Mouse (Mus musculus): ENCODE measurements at regions not wholly inside any gene's neighbourhood (a gene's known extent, or its start where the extent isn't known, plus 50 kb on each side); places are given as distances from the start of the nearest gene placed in this dataset.

GRCm38 (mm10) chr9:115665337-115666004, 243.8 kb upstream of the Gadl1 start:
- peak; percentile 27; the same call in 1 of the 2 replicates for ATAC-seq
- 28% methylated on average over 5 of the region's 5 CpGs for WGBS (ENCODE audit: insufficient replicate concordance)
- Histone ChIP-seq H3K4me3 (no peak overlapping the region), H3K9ac (no peak overlapping the region), H3K27me3 (replicated peaks) (no peaks in the 10 kb centered on the region), H3K4me1 (peaks cover 9% of the 10 kb centered on the region; the same call in 1 of the 2 replicates), H3K27ac (no peak overlapping the region), H3K4me2 (no peak overlapping the region), H3K36me3 (no peaks in the 10 kb centered on the region), H3K9me3 (replicated peaks) (no peaks in the 10 kb centered on the region)

- Histone ChIP-seq H3K9ac (no peak overlapping the region), H3K4me3 (no peak overlapping the region), H3K27me3 (replicated peaks) (no peaks in the 10 kb centered on the region), H3K4me1 (peaks cover 9% of the 10 kb centered on the region; the same call in 1 of the 2 replicates), H3K9me3 (replicated peaks) (no peaks in the 10 kb centered on the region), H3K27ac (no peak overlapping the region), H3K4me2 (no peak overlapping the region), H3K36me3 (no peaks in the 10 kb centered on the region)
- ATAC-seq = no peak
- WGBS (ENCODE audit: insufficient replicate concordance) = 67% methylated on average over 3 of the region's 3 CpGs
These were observed 242.7 kb upstream of the Gadl1 start for GRCm38 (mm10) chr9:115666530-115666929.

- H3K27me3 ChIP-seq (replicated peaks) = no peaks in the 10 kb centered on the region
- H3K4me1 ChIP-seq = peaks cover 12% of the 10 kb centered on the region
- 27% methylated on average over 9 of the region's 9 CpGs for WGBS (ENCODE audit: insufficient replicate concordance)
- no peak overlapping the region for H3K9ac ChIP-seq
- peak overlapping the region; percentile 12; the same call in 1 of the 2 replicates for H3K27ac ChIP-seq
- ATAC-seq = peak; percentile 61
- H3K36me3 ChIP-seq = no peaks in the 10 kb centered on the region
- H3K9me3 ChIP-seq (replicated peaks) = no peaks in the 10 kb centered on the region
- H3K4me3 ChIP-seq = no peak overlapping the region
- no peak overlapping the region for H3K4me2 ChIP-seq
These were observed 228.3 kb upstream of the Gadl1 start for GRCm38 (mm10) chr9:115680703-115681576.

DNA sequence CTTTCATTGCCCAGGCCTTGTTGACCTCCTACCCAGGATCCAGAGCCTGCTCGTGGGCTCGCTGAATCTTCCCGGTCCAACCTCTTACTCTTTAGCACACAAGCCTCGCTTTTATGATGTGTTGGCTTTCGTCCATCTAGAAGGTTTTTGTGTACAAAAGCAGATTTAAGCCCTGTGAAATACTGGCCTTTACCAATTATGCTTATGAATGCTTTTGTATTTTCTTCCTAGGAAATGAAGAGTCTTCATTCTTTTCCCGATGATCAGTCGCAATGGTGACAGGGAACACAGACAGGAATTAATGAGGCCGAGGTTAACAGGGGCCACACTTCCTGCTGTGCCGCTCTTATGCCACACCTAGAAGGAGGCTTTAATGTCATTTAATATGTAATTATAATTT, 227.4 kb upstream of the Gadl1 start:
- no peaks in the 10 kb centered on the region for H3K9me3 ChIP-seq (replicated peaks)
- 60% methylated on average over 9 of the region's 9 CpGs for WGBS (ENCODE audit: insufficient replicate concordance)
- no peak overlapping the region for H3K4me2 ChIP-seq
- no peak overlapping the region for H3K9ac ChIP-seq
- no peak for ATAC-seq
- peaks cover 12% of the 10 kb centered on the region for H3K4me1 ChIP-seq
- no peaks in the 10 kb centered on the region for H3K36me3 ChIP-seq
- no peak overlapping the region for H3K27ac ChIP-seq
- H3K27me3 ChIP-seq (replicated peaks) = no peaks in the 10 kb centered on the region
- H3K4me3 ChIP-seq = no peak overlapping the region

- no peak overlapping the region for H3K4me2 ChIP-seq
- peaks cover 12% of the 10 kb centered on the region for H3K4me1 ChIP-seq
- H3K27ac ChIP-seq = no peak overlapping the region
- H3K9ac ChIP-seq = no peak overlapping the region
- no peaks in the 10 kb centered on the region for H3K9me3 ChIP-seq (replicated peaks)
- H3K4me3 ChIP-seq = no peak overlapping the region
- no peaks in the 10 kb centered on the region for H3K36me3 ChIP-seq
- no peaks in the 10 kb centered on the region for H3K27me3 ChIP-seq (replicated peaks)
- ATAC-seq = no peak
These were observed 225.3 kb upstream of the Gadl1 start for GRCm38 (mm10) chr9:115683951-115684350.

GRCm38 (mm10) chr9:115686605-115687004, 222.7 kb upstream of the Gadl1 start:
- no peak for ATAC-seq
- Histone ChIP-seq H3K9me3 (replicated peaks) (no peaks in the 10 kb centered on the region), H3K9ac (no peak overlapping the region), H3K4me2 (no peak overlapping the region), H3K4me1 (no peaks in the 10 kb centered on the region), H3K27me3 (replicated peaks) (no peaks in the 10 kb centered on the region), H3K27ac (no peak overlapping the region), H3K36me3 (no peaks in the 10 kb centered on the region), H3K4me3 (no peak overlapping the region)
- 78% methylated on average over 5 of the region's 5 CpGs for WGBS (ENCODE audit: insufficient replicate concordance)

- H3K4me3 ChIP-seq = no peak overlapping the region
- no peak overlapping the region for H3K4me2 ChIP-seq
- 56% methylated on average over 2 of the region's 2 CpGs for WGBS (ENCODE audit: insufficient replicate concordance)
- no peaks in the 10 kb centered on the region for H3K4me1 ChIP-seq
- H3K27me3 ChIP-seq (replicated peaks) = no peaks in the 10 kb centered on the region
- ATAC-seq = no peak
- no peaks in the 10 kb centered on the region for H3K9me3 ChIP-seq (replicated peaks)
- no peak overlapping the region for H3K9ac ChIP-seq
- H3K36me3 ChIP-seq = no peaks in the 10 kb centered on the region
- H3K27ac ChIP-seq = no peak overlapping the region
These were observed 216.4 kb upstream of the Gadl1 start for GRCm38 (mm10) chr9:115692837-115693236.

- Histone ChIP-seq H3K4me3 (no peak overlapping the region), H3K9me3 (replicated peaks) (no peaks in the 10 kb centered on the region), H3K27me3 (replicated peaks) (no peaks in the 10 kb centered on the region), H3K27ac (no peak overlapping the region), H3K4me1 (peaks cover 13% of the 10 kb centered on the region; the same call in 1 of the 2 replicates), H3K9ac (no peak overlapping the region), H3K36me3 (no peaks in the 10 kb centered on the region), H3K4me2 (no peak overlapping the region)
- no peak for ATAC-seq
- WGBS (ENCODE audit: insufficient replicate concordance) = 77% methylated on average over 7 of the region's 7 CpGs
These were observed 205.5 kb upstream of the Gadl1 start for GRCm38 (mm10) chr9:115703791-115704190.

DNA sequence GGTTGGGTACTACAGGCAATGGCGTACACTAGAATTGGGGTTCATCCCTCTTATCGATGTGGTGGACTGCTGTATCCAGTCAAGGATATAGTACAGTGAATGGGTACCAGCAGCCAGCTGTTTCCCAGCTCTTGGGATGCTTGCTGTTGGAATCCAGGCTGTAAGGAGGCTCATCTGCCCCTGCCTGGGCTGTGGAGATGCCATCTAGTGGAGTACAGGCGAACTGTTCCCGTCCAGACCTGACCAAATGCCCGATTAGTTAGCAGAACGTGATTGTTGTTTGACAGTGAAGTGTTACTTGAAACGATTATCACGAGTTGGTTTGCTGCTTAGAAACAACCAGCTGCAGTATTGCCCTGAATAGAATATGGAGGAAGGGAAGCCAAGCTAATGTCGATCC, 205.0 kb upstream of the Gadl1 start:
- Histone ChIP-seq H3K27me3 (replicated peaks) (no peaks in the 10 kb centered on the region), H3K9me3 (replicated peaks) (no peaks in the 10 kb centered on the region), H3K9ac (no peak overlapping the region), H3K4me2 (no peak overlapping the region), H3K4me1 (peaks cover 14% of the 10 kb centered on the region; the same call in 1 of the 2 replicates), H3K27ac (no peak overlapping the region), H3K36me3 (no peaks in the 10 kb centered on the region), H3K4me3 (no peak overlapping the region)
- no peak for ATAC-seq
- 34% methylated on average over 9 of the region's 9 CpGs for WGBS (ENCODE audit: insufficient replicate concordance)

DNA sequence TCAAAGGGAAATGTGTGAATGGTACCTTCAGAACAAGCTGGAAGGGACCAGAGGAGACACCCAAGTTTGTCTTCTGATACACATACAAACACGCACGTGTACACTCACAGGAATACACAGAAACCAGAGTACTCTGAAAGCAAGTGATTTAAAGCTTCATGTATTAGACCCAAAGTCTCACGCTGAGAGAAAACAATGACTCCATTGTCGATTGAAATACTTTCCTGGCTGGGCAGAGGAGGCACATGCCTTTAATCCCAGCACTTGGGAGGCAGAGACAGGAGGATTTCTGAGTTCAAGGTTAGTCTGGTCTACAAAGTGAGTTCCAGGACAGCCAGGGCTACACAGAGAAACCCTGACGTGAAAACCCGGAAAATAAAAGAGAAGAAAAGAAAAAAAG, 203.5 kb upstream of the Gadl1 start:
- ATAC-seq = no peak
- Histone ChIP-seq H3K9me3 (replicated peaks) (no peaks in the 10 kb centered on the region), H3K9ac (no peak overlapping the region), H3K4me2 (no peak overlapping the region), H3K4me1 (peaks cover 14% of the 10 kb centered on the region; the same call in 1 of the 2 replicates), H3K27me3 (replicated peaks) (no peaks in the 10 kb centered on the region), H3K27ac (no peak overlapping the region), H3K36me3 (no peaks in the 10 kb centered on the region), H3K4me3 (no peak overlapping the region)
- WGBS (ENCODE audit: insufficient replicate concordance) = 61% methylated on average over 6 of the region's 6 CpGs

- ATAC-seq = peak; percentile 82
- no peak overlapping the region for H3K9ac ChIP-seq
- no peaks in the 10 kb centered on the region for H3K27me3 ChIP-seq (replicated peaks)
- H3K4me1 ChIP-seq = peaks cover 14% of the 10 kb centered on the region; the same call in 1 of the 2 replicates
- H3K4me3 ChIP-seq = no peak overlapping the region
- WGBS (ENCODE audit: insufficient replicate concordance) = 12% methylated on average over 8 of the region's 8 CpGs
- H3K27ac ChIP-seq = no peak overlapping the region; the same call in 1 of the 2 replicates
- H3K9me3 ChIP-seq (replicated peaks) = no peaks in the 10 kb centered on the region
- H3K4me2 ChIP-seq = no peak overlapping the region; the same call in 1 of the 2 replicates
- no peaks in the 10 kb centered on the region for H3K36me3 ChIP-seq
These were observed 200.9 kb upstream of the Gadl1 start for GRCm38 (mm10) chr9:115708199-115708934.

Data from liver, embryonic 12.5 days (tissue).